Mouse (Mus musculus): ENCODE measurements around the gene Pde4b. TPM values are rescaled to one million over a fixed set of nuclear protein-coding genes. Genes with fewer than 3 reads are reported as not detected.

The Pde4b gene
- polyA plus RNA-seq, 1 experiment from 2014 or later = 5.6 TPM

DNA sequence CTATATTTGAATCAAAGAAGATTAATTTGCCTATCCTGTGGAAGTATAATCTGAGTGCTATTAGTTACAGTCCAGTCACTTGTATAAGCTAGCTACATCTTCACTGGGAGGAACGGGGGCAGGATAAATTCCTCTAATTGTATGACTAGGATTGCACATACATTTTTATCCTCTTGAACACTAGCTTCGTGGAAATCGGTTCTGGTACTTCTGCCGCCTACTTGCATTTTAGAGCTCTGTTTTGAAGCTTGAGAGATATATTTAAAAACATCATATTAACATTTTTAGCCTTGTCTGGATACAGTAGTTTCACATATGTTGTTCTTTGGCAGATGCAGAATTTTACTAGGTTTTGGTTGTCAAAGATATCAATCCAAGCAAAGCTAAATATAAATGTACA is 310.0 kb downstream of the Pde4b start:
- H3K9me3 ChIP-seq (replicated peaks) = peaks cover 6% of the 10 kb centered on the region; the same call in 1 of the 2 replicates

DNA sequence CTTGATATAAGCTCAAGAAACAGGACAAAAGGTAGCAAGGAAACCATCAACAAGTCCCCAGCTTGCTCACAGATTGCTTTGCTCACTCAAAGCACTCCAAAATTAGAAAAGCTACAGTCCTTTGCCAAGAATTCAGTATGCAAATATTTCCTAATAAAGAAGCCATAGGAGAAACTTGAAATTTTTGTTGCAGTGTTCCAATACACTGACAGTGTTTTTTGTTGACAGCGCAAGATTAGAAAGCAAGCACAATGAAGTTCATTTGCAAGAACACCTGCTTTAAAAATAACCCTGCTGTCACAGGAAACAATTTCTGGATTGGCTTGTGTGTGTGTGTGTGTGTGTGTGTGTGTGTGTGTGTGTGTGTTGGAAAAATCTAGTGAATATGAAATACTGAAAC is 311.2 kb downstream of the Pde4b start:
- Histone ChIP-seq H3K4me1 (no peaks in the 10 kb centered on the region), H3K36me3 (no peaks in the 10 kb centered on the region), H3K4me3 (no peak overlapping the region), H3K9me3 (replicated peaks) (peaks cover 6% of the 10 kb centered on the region; the same call in 1 of the 2 replicates), H3K27me3 (ENCODE audit: low read depth, poor library complexity, severe bottlenecking) (no peaks in the 10 kb centered on the region), H3K27ac (replicated peaks) (no peak overlapping the region)
- no peak for DNase-seq (ENCODE audit: low spot score)
- WGBS = 100% methylated on average over 1 of the region's 1 CpGs

More for the DNA sequence above, 310.0 kb downstream of the Pde4b start:
- Histone ChIP-seq H3K27me3 (ENCODE audit: low read depth, poor library complexity, severe bottlenecking) (no peaks in the 10 kb centered on the region), H3K36me3 (no peaks in the 10 kb centered on the region), H3K27ac (replicated peaks) (no peak overlapping the region), H3K4me1 (no peaks in the 10 kb centered on the region), H3K4me3 (no peak overlapping the region)
- 93% methylated on average over 4 of the region's 4 CpGs for WGBS
- no peak for DNase-seq (ENCODE audit: low spot score)

DNA sequence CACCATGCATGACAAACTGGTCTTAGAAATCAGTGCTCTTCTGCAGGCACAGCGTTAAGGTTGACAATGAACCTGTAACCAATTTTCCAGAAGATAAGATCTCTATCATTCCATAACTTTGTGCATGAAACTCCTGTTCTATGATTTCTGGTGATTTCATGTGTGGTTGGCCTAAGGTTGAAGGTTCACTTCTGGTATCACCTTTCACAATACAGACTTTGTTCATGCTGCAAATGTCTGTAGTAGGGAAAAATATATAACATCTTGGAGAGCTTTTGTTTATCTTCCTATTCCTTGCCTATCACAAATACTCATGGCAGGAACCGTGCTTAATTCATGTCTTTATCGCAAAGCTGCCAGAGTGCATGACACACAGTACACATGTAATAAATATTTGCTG is 319.5 kb downstream of the Pde4b start:
- DNase-seq (ENCODE audit: low spot score) = no peak
- no peaks in the 10 kb centered on the region for H3K27me3 ChIP-seq (ENCODE audit: low read depth, poor library complexity, severe bottlenecking)
- no peaks in the 10 kb centered on the region for H3K36me3 ChIP-seq
- H3K4me1 ChIP-seq = peaks cover 13% of the 10 kb centered on the region
- no peak overlapping the region for H3K27ac ChIP-seq (replicated peaks)
- H3K4me3 ChIP-seq = no peak overlapping the region
- no peaks in the 10 kb centered on the region for H3K9me3 ChIP-seq (replicated peaks)
- 67% methylated on average over 3 of the region's 3 CpGs for WGBS

DNA sequence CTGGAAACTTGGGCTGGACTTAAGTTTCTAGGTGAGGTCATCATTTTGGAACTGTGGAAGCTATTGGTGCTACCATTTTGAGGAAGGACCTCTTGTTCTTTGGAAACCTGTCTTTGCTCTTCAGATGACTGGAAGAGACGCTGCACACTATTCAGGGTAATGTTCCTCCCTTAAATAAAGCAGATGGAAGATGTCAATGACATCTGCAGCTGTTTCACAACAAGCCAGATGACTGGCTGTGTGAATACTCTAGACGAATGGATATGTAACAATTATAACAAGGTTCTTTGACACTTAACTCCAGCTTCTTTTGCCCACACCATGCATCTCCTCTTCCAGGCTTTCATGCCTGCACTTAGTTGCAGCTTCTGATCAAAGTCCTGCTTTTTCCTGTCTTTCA is 320.8 kb downstream of the Pde4b start:
- WGBS = 85% methylated on average over 2 of the region's 2 CpGs
- no peak for DNase-seq (ENCODE audit: low spot score)
- no peaks in the 10 kb centered on the region for H3K36me3 ChIP-seq

DNA sequence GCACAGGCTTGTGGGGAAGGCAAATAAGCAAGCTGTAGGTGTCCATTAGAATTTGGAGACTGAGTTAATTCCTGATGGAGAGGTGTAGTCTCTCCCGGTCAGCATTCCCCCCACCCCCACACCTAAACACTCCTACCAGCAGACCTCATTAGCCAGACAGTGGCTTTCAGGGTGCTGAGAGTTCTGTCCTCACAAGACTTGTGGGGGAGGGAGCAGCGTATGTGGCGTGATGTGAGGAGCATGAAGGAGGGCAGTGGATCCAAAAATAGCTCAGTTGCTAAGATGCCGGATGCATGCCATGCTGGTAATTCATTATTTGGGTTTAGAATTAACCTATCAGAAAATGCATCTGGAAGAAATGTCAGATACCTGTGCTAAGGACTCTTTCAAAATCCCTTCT is 321.6 kb downstream of the Pde4b start:
- Histone ChIP-seq H3K27ac (replicated peaks) (no peak overlapping the region), H3K4me1 (peaks cover 17% of the 10 kb centered on the region), H3K4me3 (no peak overlapping the region), H3K36me3 (no peaks in the 10 kb centered on the region), H3K27me3 (ENCODE audit: low read depth, poor library complexity, severe bottlenecking) (no peaks in the 10 kb centered on the region), H3K9me3 (replicated peaks) (no peaks in the 10 kb centered on the region)
- DNase-seq (ENCODE audit: low spot score) = no peak
- WGBS = 60% methylated on average over 4 of the region's 4 CpGs

More for the DNA sequence above, 320.8 kb downstream of the Pde4b start:
- Histone ChIP-seq H3K9me3 (replicated peaks) (no peaks in the 10 kb centered on the region), H3K27me3 (ENCODE audit: low read depth, poor library complexity, severe bottlenecking) (no peaks in the 10 kb centered on the region), H3K4me1 (peaks cover 13% of the 10 kb centered on the region), H3K4me3 (no peak overlapping the region), H3K27ac (replicated peaks) (no peak overlapping the region)

DNA sequence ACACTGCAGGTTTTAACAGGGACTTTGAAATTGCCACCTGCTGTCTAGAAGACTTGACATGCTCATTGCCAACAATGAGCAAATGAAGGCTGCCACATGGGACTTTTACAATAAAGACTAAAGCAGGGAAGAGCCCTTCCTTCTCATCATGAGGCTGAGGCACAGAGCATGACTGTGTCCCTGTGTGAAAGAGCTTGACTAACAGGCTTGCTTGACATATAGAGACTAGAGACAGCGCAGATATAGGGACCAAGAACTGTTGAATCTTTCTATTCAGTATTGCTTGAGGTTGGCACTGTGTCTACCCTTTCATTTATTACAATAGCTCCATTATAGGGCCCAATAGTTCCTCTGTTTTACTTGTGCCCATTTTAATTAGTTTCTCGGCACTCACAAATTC is 325.8 kb downstream of the Pde4b start:
- no peak overlapping the region for H3K27ac ChIP-seq (replicated peaks)
- WGBS = 74% methylated on average over 2 of the region's 2 CpGs
- peaks cover 11% of the 10 kb centered on the region for H3K4me1 ChIP-seq
- H3K9me3 ChIP-seq (replicated peaks) = no peaks in the 10 kb centered on the region
- no peak for DNase-seq (ENCODE audit: low spot score)
- H3K36me3 ChIP-seq = no peaks in the 10 kb centered on the region
- H3K27me3 ChIP-seq (ENCODE audit: low read depth, poor library complexity, severe bottlenecking) = no peaks in the 10 kb centered on the region
- H3K4me3 ChIP-seq = no peak overlapping the region

DNA sequence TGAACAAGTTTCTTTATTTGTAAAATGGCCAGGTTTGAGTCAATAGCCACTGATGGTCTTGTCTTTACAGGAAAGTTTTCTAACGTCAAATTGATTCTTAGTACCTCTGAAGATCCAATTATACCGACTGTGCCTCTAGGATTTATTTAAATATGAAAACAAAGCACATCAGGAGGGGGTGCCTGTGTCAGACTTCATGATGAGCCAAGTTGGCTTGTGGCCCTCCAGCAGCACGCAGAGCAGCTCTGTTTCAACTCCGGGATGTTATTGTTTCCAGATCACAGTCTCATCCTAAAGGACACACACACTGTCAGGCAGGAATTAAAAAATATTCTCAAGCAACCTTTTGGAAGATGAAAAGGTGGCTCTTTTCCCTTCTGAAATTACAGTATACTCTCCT is 326.5 kb downstream of the Pde4b start:
- no peaks in the 10 kb centered on the region for H3K9me3 ChIP-seq (replicated peaks)
- no peaks in the 10 kb centered on the region for H3K27me3 ChIP-seq (ENCODE audit: low read depth, poor library complexity, severe bottlenecking)
- 47% methylated on average over 4 of the region's 4 CpGs for WGBS
- H3K4me3 ChIP-seq = no peak overlapping the region
- H3K27ac ChIP-seq (replicated peaks) = no peak overlapping the region
- no peaks in the 10 kb centered on the region for H3K36me3 ChIP-seq
- H3K4me1 ChIP-seq = peaks cover 8% of the 10 kb centered on the region
- no peak for DNase-seq (ENCODE audit: low spot score)

DNA sequence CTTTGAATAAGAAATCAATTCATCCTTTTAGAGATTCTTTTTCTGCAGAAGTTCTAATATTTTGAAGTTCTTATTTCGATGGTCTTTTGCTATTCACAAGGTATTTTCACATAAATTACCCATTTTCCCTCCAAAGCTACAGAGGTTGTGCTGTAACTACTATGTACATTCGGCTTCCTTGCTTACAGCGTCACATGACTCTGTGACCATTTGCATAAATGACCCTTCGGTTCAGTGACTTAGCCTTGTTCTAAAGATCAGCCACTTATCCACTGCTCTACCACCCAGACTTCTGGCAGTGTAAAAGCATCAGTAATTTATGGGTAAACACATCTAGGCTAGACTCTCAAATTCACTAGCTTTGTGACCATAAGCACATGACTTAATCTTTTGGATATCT is 327.3 kb downstream of the Pde4b start:
- H3K36me3 ChIP-seq = no peaks in the 10 kb centered on the region
- no peak overlapping the region for H3K27ac ChIP-seq (replicated peaks)
- DNase-seq (ENCODE audit: low spot score) = no peak
- H3K4me1 ChIP-seq = 0 out of 2 replicates have a peak, but pooled peaks cover 4% of the 10 kb centered on the region
- H3K27me3 ChIP-seq (ENCODE audit: low read depth, poor library complexity, severe bottlenecking) = no peaks in the 10 kb centered on the region
- H3K4me3 ChIP-seq = no peak overlapping the region
- 86% methylated on average over 4 of the region's 4 CpGs for WGBS
- no peaks in the 10 kb centered on the region for H3K9me3 ChIP-seq (replicated peaks)

DNA sequence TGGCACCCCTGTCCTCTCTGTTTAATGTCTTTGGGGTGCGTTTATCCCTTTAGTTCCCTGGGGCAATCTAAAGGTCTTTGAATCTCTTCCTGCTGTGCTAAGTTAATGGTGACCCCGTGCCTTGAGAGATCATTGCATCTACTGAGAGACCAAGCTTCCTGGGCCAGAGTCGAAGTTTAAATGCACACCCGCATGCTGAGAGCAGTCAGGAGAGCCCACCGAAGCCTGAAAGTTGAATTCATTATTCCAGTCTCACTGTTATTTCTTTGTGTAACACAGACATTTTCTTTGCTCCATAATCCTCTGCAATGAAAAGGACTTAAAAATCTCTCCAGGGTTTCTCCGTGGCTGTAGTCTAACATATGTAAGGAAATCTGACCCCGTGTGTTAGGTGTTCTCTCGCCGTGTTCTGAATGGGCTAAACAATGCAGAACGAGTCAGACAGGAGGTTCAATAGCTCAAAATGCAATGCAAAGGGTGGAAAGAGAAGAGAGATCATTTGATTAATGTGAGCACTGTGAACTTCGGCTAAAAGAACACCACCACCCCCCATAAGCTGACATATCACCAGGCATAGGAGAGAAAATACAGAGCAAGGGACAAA is 333.6 kb downstream of the Pde4b start:
- peaks cover 31% of the 10 kb centered on the region for H3K4me1 ChIP-seq
- DNase-seq (ENCODE audit: low spot score) = peak; percentile 14
- peak overlapping the region; percentile 30; the same call in 1 of the 2 replicates for H3K4me3 ChIP-seq
- H3K27me3 ChIP-seq (ENCODE audit: low read depth, poor library complexity, severe bottlenecking) = no peaks in the 10 kb centered on the region
- H3K27ac ChIP-seq (replicated peaks) = peak overlapping the region; percentile 59
- no peaks in the 10 kb centered on the region for H3K36me3 ChIP-seq
- 31% methylated on average over 11 of the region's 11 CpGs for WGBS
- H3K9me3 ChIP-seq (replicated peaks) = no peaks in the 10 kb centered on the region

DNA sequence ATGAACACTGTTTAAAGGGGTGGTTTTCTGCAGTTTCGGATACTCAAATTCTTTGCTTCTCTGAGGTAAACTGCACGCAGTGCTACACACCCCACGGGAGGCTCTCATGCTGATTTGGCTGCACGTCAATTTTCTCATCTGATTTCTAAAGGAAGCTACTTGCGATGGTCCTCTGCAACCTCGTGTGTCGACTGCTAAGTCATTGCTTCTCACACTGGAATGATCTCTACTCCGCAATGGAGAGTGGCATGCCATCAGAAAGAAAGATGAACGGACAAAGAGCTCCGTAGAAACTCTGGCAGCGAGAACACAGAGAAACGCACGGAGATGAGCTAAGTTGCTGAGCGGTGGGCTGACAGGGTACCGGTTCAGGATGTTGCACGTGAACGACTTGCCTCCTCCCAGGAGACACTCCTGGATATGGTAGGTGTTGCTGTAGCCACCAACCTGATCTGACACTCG is 334.1 kb downstream of the Pde4b start:
- Histone ChIP-seq H3K9me3 (replicated peaks) (no peaks in the 10 kb centered on the region), H3K27ac (replicated peaks) (peak overlapping the region; percentile 59), H3K4me3 (peak overlapping the region; percentile 30; the same call in 1 of the 2 replicates), H3K4me1 (peaks cover 31% of the 10 kb centered on the region), H3K36me3 (no peaks in the 10 kb centered on the region), H3K27me3 (ENCODE audit: low read depth, poor library complexity, severe bottlenecking) (no peaks in the 10 kb centered on the region)
- WGBS = 70% methylated on average over 18 of the region's 18 CpGs
- DNase-seq (ENCODE audit: low spot score) = peak; percentile 20

DNA sequence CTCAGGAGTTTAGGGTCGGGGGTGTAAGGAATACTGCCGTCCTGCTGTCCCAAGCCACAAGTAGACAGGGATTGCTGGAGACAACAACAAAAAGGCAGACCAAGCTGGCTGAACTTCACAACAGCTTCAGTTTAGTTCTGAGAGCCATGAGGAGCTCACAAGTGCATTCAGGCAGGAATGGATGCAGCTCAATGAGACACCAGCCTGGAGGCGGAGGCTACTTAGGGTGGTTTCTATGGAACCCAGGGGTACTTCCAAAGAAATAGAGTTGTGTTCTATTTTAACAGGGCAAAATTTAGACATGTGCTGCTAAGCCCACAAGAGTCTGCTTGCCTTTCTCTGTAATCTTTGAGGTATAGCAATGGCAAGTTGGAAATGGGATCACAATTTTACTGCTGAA is 336.8 kb downstream of the Pde4b start:
- WGBS = 77% methylated on average over 3 of the region's 3 CpGs
- H3K4me1 ChIP-seq = peaks cover 31% of the 10 kb centered on the region

DNA sequence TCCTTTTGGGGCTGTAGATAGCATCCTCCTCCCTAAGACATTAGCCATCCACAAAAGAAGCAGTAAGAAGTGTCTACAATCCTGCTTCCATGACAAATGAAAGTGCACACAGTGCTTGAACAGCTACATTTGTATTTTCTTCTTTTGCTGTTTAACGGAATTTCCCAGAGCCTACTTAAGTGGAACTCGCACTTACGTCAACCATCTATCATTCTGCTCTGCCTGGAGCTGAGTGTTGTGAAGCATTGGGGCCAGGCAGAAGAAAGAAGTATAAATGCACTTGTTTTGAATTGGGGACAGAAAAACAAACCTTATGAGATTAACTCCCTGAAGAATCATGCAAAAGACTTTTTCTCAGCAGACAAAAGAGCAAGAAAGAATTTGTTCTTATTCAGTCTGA is 338.1 kb downstream of the Pde4b start:
- Histone ChIP-seq H3K36me3 (no peaks in the 10 kb centered on the region), H3K27me3 (ENCODE audit: low read depth, poor library complexity, severe bottlenecking) (no peaks in the 10 kb centered on the region), H3K9me3 (replicated peaks) (no peaks in the 10 kb centered on the region), H3K4me1 (peaks cover 30% of the 10 kb centered on the region), H3K27ac (replicated peaks) (no peak overlapping the region), H3K4me3 (no peak overlapping the region)
- WGBS = 69% methylated on average over 3 of the region's 3 CpGs
- no peak for DNase-seq (ENCODE audit: low spot score)

More for the DNA sequence above, 336.8 kb downstream of the Pde4b start:
- H3K27me3 ChIP-seq (ENCODE audit: low read depth, poor library complexity, severe bottlenecking) = no peaks in the 10 kb centered on the region
- no peak for DNase-seq (ENCODE audit: low spot score)
- H3K4me3 ChIP-seq = no peak overlapping the region
- H3K27ac ChIP-seq (replicated peaks) = no peak overlapping the region
- H3K36me3 ChIP-seq = no peaks in the 10 kb centered on the region
- H3K9me3 ChIP-seq (replicated peaks) = no peaks in the 10 kb centered on the region

DNA sequence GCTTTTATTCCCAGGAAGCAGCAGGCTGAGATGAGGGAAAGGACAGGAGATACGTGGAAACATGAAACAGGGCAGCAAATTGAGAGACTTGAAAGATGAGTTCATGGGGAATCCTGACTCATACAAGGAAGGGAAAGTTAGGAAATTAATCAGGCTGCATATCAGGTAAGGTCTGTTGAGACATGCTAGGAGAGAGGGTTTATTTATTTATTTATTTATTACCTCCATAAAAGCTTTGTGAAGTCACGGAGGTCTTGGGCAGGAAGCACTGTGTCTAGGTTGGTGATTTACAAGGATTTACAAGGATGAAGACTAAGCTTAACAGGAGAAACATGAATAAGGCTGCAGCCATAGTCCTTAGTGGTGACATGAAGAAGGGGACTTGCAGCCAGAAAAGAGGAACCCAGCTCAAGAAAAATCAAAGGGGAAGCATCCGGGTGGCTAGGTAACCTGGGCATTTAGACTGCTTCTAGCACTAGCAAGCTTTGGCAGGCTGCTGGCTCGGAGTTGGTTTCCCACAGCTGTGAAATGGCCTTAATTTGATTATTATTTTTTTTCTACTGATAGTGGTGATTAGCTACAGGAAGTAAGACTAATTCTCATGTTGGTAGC is 342.5 kb downstream of the Pde4b start:
- Histone ChIP-seq H3K9me3 (replicated peaks) (no peaks in the 10 kb centered on the region), H3K4me3 (no peak overlapping the region)
- WGBS = 80% methylated on average over 4 of the region's 4 CpGs

More for the DNA sequence above, 342.5 kb downstream of the Pde4b start:
- peaks cover 9% of the 10 kb centered on the region for H3K4me1 ChIP-seq
- H3K27me3 ChIP-seq (ENCODE audit: low read depth, poor library complexity, severe bottlenecking) = no peaks in the 10 kb centered on the region
- H3K36me3 ChIP-seq = no peaks in the 10 kb centered on the region
- DNase-seq (ENCODE audit: low spot score) = no peak
- no peak overlapping the region for H3K27ac ChIP-seq (replicated peaks)
